Mouse (Mus musculus): ENCODE data around the gene Ndufa5. TPM values are rescaled to one million over a fixed set of nuclear protein-coding genes. Genes with fewer than 3 reads are reported as not detected.

The Ndufa5 gene
- 1,161 and 1,624 TPM in 2 replicates for polyA plus RNA-seq (2012; ENCODE audit: insufficient read depth, insufficient read length, missing spikeins)

GRCm38 (mm10) chr6:24527155-24528063 lies at the start of gene Ndufa5:
Ndufa5 (minus strand) TSS chr6:24528013.
- Histone ChIP-seq H3K4me1 (ENCODE audit: control insufficient read depth, insufficient read depth, insufficient read length, low read length) (no peaks in the 10 kb centered on the region), H3K27ac (replicated peaks; ENCODE audit: low read depth, low read length) (peak within 1 kb of the TSS; percentile 84), H3K4me3 (ENCODE audit: insufficient read depth, low read depth, low read length) (peak within 1 kb of the TSS; percentile 79)

DNA sequence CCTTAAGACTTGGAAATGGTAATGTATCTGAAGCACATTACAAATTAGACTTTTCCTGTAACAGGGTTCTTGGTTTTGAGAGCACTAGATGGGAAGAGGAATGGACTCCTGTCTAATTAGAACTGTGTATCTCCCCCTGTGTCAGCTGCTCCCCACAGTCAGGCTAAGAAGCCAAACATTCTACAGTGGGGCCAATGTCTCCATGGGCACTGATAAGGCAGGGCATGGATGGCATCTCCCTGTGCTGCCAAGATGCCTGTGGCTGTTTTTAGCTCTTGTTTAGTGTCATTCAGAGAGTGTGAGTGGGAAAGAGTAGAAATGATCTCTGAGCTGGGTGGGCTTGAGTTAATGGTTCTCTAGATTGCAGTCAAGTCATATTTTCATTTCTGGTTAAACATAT lies 45.5 kb upstream of the Ndufa5 start:
- Histone ChIP-seq H3K4me3 (ENCODE audit: insufficient read depth, low read depth, low read length) (no peak overlapping the region), H3K27ac (replicated peaks; ENCODE audit: low read depth, low read length) (no peak overlapping the region), H3K4me1 (ENCODE audit: control insufficient read depth, insufficient read depth, insufficient read length, low read length) (0 out of 2 replicates have a peak, but pooled peaks cover 2% of the 10 kb centered on the region)

DNA sequence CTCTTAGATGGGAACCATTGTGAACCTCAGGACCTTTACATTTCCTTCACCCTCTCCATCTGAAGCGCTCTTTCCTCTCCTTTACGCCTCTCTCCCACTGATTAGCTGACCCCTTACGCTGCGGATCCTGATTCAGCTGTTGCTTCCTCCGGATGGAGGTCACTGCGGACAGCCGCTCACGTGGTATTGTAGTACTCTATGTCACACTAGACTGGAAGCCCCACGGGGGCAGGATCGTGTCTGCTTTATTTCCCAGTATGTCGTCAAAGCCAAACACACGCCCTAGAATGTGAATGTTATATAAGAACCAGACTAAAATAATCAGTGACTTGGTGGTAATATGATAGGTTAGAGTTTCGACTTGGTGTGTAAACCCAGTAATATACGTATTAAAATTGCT lies 44.6 kb upstream of the Ndufa5 start:
- Histone ChIP-seq H3K4me3 (ENCODE audit: insufficient read depth, low read depth, low read length) (no peak overlapping the region), H3K27ac (replicated peaks; ENCODE audit: low read depth, low read length) (peak overlapping the region; percentile 19; the same call in 1 of the 2 replicates), H3K4me1 (ENCODE audit: control insufficient read depth, insufficient read depth, insufficient read length, low read length) (0 out of 2 replicates have a peak, but pooled peaks cover 2% of the 10 kb centered on the region)

- peak overlapping the region; percentile 78 for H3K27ac ChIP-seq (replicated peaks; ENCODE audit: low read depth, low read length)
These were observed 43.3 kb upstream of the Ndufa5 start for GRCm38 (mm10) chr6:24571126-24571525.

DNA sequence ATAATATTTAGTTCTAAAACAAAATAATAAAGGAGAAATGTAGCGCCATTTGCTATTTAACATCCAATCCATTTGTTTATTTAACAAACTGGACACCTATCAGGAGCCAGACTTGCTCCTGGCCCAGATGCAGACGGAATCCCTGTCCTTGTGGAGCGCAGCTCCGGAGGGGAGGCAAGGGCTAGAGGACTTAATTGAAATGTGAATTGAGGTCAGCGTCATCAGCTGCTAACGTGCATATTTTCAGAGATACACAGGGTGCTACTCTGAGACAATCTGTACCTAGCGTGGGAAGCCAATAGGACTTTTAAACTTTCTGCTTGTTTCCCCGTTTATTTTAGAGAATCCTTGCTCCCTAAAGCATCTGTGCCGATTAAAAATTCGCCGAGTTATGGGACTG lies 42.5 kb upstream of the Ndufa5 start:
- Histone ChIP-seq H3K4me1 (ENCODE audit: control insufficient read depth, insufficient read depth, insufficient read length, low read length) (0 out of 2 replicates have a peak, but pooled peaks cover 2% of the 10 kb centered on the region), H3K27ac (replicated peaks; ENCODE audit: low read depth, low read length) (peak overlapping the region; percentile 72), H3K4me3 (ENCODE audit: insufficient read depth, low read depth, low read length) (peak overlapping the region; percentile 23)

More at GRCm38 (mm10) chr6:24571126-24571525, 43.3 kb upstream of the Ndufa5 start:
- 0 out of 2 replicates have a peak, but pooled peaks cover 2% of the 10 kb centered on the region for H3K4me1 ChIP-seq (ENCODE audit: control insufficient read depth, insufficient read depth, insufficient read length, low read length)
- H3K4me3 ChIP-seq (ENCODE audit: insufficient read depth, low read depth, low read length), result peak overlapping the region; percentile 23; the same call in 1 of the 2 replicates

- H3K4me1 ChIP-seq (ENCODE audit: control insufficient read depth, insufficient read depth, insufficient read length, low read length), result 0 out of 2 replicates have a peak, but pooled peaks cover 2% of the 10 kb centered on the region
- H3K27ac ChIP-seq (replicated peaks; ENCODE audit: low read depth, low read length), result peak overlapping the region; percentile 66
- H3K4me3 ChIP-seq (ENCODE audit: insufficient read depth, low read depth, low read length), result no peak overlapping the region
These were observed 41.9 kb upstream of the Ndufa5 start for GRCm38 (mm10) chr6:24569711-24570110.

GRCm38 (mm10) chr6:24568963-24569362 lies 41.1 kb upstream of the Ndufa5 start:
- Histone ChIP-seq H3K4me3 (ENCODE audit: insufficient read depth, low read depth, low read length) (no peak overlapping the region), H3K4me1 (ENCODE audit: control insufficient read depth, insufficient read depth, insufficient read length, low read length) (0 out of 2 replicates have a peak, but pooled peaks cover 2% of the 10 kb centered on the region), H3K27ac (replicated peaks; ENCODE audit: low read depth, low read length) (no peak overlapping the region)

DNA sequence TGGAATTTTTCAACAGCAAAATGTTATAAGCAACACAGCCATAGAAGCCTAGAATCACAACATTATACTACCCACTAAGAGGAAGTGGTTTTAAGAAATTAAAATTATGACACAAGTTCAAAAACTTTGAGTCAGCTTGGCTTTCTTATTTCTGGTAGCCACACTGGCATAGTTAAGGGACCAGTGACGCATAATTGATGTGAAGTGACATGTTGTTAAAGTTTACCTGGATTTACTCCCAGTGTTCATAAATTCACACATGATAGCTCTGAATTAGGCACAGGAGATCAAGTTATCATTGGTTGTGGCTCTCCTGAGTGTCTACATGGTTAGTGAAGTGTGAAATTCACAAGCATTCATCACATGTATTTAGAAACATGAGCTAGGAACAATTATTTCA lies 37.1 kb upstream of the Ndufa5 start:
- no peak overlapping the region for H3K27ac ChIP-seq (replicated peaks; ENCODE audit: low read depth, low read length)
- H3K4me3 ChIP-seq (ENCODE audit: insufficient read depth, low read depth, low read length), result no peak overlapping the region
- no peaks in the 10 kb centered on the region for H3K4me1 ChIP-seq (ENCODE audit: control insufficient read depth, insufficient read depth, insufficient read length, low read length)

DNA sequence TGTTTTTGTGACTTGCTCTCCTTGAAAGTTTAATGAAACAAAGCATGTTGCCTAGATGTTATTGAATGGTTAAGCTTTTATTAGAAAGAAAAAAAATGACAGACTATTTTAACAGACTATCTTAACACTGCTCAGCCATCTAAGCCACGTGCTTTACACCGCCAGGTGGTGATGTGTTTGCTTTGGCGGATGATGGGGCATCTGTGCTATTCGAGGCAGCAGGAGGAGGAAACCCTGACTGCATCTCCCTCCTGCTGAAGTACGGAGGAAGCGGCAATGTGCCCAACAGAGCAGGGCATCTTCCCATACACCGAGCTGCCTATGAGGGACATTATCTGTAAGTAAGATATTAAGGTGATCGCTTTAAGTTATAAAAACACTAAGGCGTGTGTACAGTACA lies 36.3 kb upstream of the Ndufa5 start:
- no peak overlapping the region for H3K4me3 ChIP-seq (ENCODE audit: insufficient read depth, low read depth, low read length)
- no peak overlapping the region for H3K27ac ChIP-seq (replicated peaks; ENCODE audit: low read depth, low read length)
- no peaks in the 10 kb centered on the region for H3K4me1 ChIP-seq (ENCODE audit: control insufficient read depth, insufficient read depth, insufficient read length, low read length)

DNA sequence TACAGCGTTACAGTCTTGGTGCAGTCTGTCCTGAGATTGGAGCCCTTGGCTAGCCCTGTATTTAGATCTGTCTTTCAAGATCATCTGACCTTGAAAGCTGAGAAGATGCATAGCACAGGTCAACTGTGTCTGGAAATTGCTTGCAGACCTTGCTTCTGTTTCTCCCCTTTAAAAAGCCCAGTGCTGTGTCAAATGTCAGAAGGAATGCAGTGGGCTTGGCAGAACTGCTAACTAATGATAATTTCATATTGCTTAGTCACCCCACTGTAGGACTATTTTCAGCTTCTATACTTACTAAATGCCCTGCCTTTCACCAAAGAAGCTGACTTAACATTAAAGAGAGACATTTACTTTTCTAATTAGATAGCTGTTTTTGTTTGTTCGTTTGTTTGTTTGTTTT lies 27.7 kb upstream of the Ndufa5 start:
- Histone ChIP-seq H3K4me3 (ENCODE audit: insufficient read depth, low read depth, low read length) (no peak overlapping the region), H3K27ac (replicated peaks; ENCODE audit: low read depth, low read length) (no peak overlapping the region), H3K4me1 (ENCODE audit: control insufficient read depth, insufficient read depth, insufficient read length, low read length) (peaks cover 11% of the 10 kb centered on the region; the same call in 1 of the 2 replicates)

DNA sequence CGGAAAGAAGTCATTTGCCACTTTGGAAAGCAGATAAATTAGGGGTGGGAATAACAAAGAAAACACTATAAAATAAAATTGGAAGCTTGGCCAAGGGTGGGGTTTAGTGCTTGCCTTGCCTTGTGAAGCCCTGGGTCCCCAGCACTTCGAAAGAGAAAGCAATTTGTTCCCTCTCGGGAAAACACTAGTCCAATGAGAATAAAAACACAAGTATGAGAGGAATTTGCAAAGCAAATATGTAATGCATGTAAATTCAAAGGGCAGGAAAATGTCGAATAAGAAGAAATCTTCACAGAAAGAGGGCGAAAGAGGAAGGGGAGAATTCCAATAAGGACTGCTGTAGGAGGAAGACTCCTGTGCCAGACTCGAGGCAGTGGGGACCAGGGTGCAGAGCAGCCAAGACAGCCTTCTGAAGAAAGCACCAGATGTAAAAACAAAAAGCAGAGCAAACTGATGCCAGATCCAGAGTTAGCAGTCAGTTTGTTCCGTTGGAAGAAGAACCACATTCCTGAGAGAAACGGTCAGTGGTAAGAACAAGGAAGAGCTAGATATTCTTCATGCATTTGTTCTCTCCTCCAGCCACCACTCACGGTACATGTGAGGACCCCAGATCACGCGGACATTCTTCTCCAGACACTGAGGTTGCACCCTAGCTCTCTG lies 26.7 kb upstream of the Ndufa5 start:
- Histone ChIP-seq H3K27ac (replicated peaks; ENCODE audit: low read depth, low read length) (peak overlapping the region; percentile 7; the same call in 1 of the 2 replicates), H3K4me1 (ENCODE audit: control insufficient read depth, insufficient read depth, insufficient read length, low read length) (peaks cover 11% of the 10 kb centered on the region; the same call in 1 of the 2 replicates), H3K4me3 (ENCODE audit: insufficient read depth, low read depth, low read length) (0 out of 2 replicates have a peak overlapping the region, but pooled peaks have one; percentile 20)

DNA sequence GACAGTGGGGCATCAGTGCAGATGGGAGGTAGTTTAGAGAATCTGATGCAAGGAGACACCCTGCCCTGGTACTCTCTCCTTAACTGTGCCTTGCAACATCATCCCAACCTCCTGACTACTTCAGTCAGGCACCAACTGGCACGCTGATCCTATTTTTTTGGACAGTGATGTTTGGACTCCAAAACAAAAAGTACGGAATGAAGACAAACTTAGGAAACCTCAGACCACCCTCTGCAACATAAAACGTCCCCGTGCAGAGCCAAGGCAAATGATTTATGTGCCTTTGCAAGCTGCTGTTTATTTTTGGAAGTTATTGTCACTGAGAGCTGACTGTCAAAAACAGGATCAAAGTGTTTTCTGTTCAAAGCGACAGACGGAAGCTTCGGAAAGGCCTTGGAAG lies 24.2 kb upstream of the Ndufa5 start:
- no peak overlapping the region for H3K4me3 ChIP-seq (ENCODE audit: insufficient read depth, low read depth, low read length)
- peaks cover 11% of the 10 kb centered on the region; the same call in 1 of the 2 replicates for H3K4me1 ChIP-seq (ENCODE audit: control insufficient read depth, insufficient read depth, insufficient read length, low read length)
- H3K27ac ChIP-seq (replicated peaks; ENCODE audit: low read depth, low read length), result no peak overlapping the region

DNA sequence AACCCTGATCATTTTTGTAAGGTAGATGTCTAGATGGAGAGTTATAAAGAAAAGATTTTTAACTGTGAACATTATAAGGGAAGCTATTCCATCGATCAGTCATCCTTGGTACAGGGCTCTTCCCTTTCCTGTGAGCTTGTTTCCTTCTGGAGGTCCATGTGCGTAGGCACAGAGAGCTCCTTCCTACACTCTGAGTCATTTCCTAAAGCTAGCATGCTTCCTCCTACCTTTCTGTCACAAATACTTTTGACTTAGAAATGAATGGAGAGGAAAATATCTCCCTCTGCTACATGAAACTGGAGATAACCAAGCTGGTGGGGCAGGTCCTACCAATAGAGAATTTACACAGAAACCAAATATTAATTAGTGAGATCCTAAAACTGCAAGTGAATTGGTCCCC lies 22.0 kb upstream of the Ndufa5 start:
- no peak overlapping the region for H3K4me3 ChIP-seq (ENCODE audit: insufficient read depth, low read depth, low read length)

DNA sequence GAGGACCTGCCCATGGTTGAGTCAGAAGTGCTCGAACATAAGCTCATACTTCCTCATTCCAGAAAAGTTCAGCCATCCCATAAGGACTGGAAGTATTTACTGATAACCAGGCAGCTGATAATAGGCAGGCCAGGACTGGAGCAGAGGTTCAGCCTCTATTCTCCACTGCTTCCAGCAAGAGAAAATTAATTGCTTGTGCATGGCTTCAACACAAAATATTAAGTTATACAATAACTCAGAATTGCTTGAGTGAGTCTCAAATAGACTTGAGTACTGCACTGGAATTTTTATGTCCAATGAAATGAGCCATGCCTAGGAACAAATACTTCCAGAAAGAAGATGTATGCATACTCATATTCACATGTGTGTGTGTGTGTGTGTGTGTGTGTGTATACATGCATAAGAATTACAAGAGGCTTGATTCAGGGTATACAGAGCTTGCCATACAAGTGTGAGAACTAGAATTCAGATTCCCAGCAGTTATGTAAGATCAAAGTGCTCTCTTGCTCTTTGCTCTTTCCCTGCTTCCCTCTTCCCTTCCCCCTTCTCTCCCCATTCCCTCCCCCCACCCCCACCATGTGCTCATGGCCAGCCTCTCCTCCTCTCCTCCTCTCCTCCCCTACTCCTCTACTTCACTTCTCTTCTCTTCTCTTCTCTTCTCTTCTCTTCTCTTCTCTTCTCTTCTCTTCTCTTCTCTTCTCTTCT lies 19.1 kb upstream of the Ndufa5 start:
- Histone ChIP-seq H3K4me3 (ENCODE audit: insufficient read depth, low read depth, low read length) (no peak overlapping the region), H3K4me1 (ENCODE audit: control insufficient read depth, insufficient read depth, insufficient read length, low read length) (peaks cover 1% of the 10 kb centered on the region; the same call in 1 of the 2 replicates), H3K27ac (replicated peaks; ENCODE audit: low read depth, low read length) (no peak overlapping the region)

More for the DNA sequence above, 22.0 kb upstream of the Ndufa5 start:
- Histone ChIP-seq H3K27ac (replicated peaks; ENCODE audit: low read depth, low read length) (no peak overlapping the region), H3K4me1 (ENCODE audit: control insufficient read depth, insufficient read depth, insufficient read length, low read length) (peaks cover 8% of the 10 kb centered on the region; the same call in 1 of the 2 replicates)

All from brown adipose tissue, adult 24 weeks (tissue).